Mouse (Mus musculus) heart, adult 2 months (tissue): ENCODE data around the gene Gadl1.

ENCODE experiments used
- CTCF ChIP-seq: fragments of 200-600 bp; IDR thresholded peaks from 2 replicates; pipeline ENCODE4 v1.8.1; 2022; ENCODE audit warnings: antibody characterized with exemption, mild to moderate bottlenecking, moderate library complexity
- EP300 ChIP-seq: fragments of 200-500 bp; IDR thresholded peaks from 2 replicates; pipeline ENCODE4 v1.6.1; 2011; ENCODE audit warnings: low read depth, low read length, control low read depth; ENCODE audit not compliant: insufficient read depth
- POLR2A ChIP-seq: fragments of 200-500 bp; IDR thresholded peaks from 2 replicates; pipeline ENCODE4 v1.6.1; 2011; ENCODE audit warnings: mild to moderate bottlenecking, low read depth, low read length, control low read depth; ENCODE audit not compliant: insufficient read depth

- TF ChIP-seq EP300 (no peak), POLR2A (no peak), CTCF (no peak)
These were observed 4.8 kb downstream of the Gadl1 start for GRCm38 (mm10) chr9:115914006-115914405.
